Mouse (Mus musculus): ENCODE results near the gene Neu4. TPM values are rescaled to one million over a fixed set of nuclear protein-coding genes. Genes with fewer than 3 reads are reported as not detected.
A peak's percentile ranks its signal among the peaks of the same experiment; 100 is the strongest.
"Not testable (repeated sequence)": the region's sequence is repeated elsewhere in the genome, so short reads cannot be mapped to it uniquely, and the experiment has no call there.

The Neu4 gene
- polyA plus RNA-seq, 1 experiment from 2014 or later, result not detected

- WGBS, result 72% methylated on average over 2 of the region's 2 CpGs
- ATAC-seq, result no peak
- Histone ChIP-seq H3K4me3 (ENCODE audit: low read length) (no peak overlapping the region), H3K27ac (ENCODE audit: low read length) (no peak overlapping the region), H3K9ac (ENCODE audit: low read depth, low read length) (no peak overlapping the region), H3K4me2 (ENCODE audit: low read depth, low read length) (no peak overlapping the region), H3K9me3 (ENCODE audit: control insufficient read depth, low read length) (no peaks in the 10 kb centered on the region), H3K27me3 (replicated peaks; ENCODE audit: control insufficient read depth, insufficient read depth, low read length) (no peaks in the 10 kb centered on the region), H3K36me3 (ENCODE audit: control insufficient read depth, insufficient read depth, low read length) (no peaks in the 10 kb centered on the region), H3K4me1 (ENCODE audit: control insufficient read depth, insufficient read depth, low read length) (no peaks in the 10 kb centered on the region)
Observed at GRCm38 (mm10) chr1:94001023-94001422, 19.2 kb upstream of the Neu4 start.

- 58% methylated on average over 2 of the region's 2 CpGs for WGBS
- not testable (repeated sequence) for H3K27me3 ChIP-seq (replicated peaks; ENCODE audit: control insufficient read depth, insufficient read depth, low read length); H3K4me2 ChIP-seq (ENCODE audit: low read depth, low read length); H3K9ac ChIP-seq (ENCODE audit: low read depth, low read length); H3K4me1 ChIP-seq (ENCODE audit: control insufficient read depth, insufficient read depth, low read length); H3K9me3 ChIP-seq (ENCODE audit: control insufficient read depth, low read length); H3K36me3 ChIP-seq (ENCODE audit: control insufficient read depth, insufficient read depth, low read length); ATAC-seq; H3K4me3 ChIP-seq (ENCODE audit: low read length); H3K27ac ChIP-seq (ENCODE audit: low read length)
Observed at GRCm38 (mm10) chr1:94005954-94006506, 14.2 kb upstream of the Neu4 start.

GRCm38 (mm10) chr1:94008826-94009225 lies 11.4 kb upstream of the Neu4 start:
- not testable (repeated sequence) for ATAC-seq; H3K4me3 ChIP-seq (ENCODE audit: low read length); H3K9ac ChIP-seq (ENCODE audit: low read depth, low read length); H3K4me2 ChIP-seq (ENCODE audit: low read depth, low read length); H3K36me3 ChIP-seq (ENCODE audit: control insufficient read depth, insufficient read depth, low read length); H3K4me1 ChIP-seq (ENCODE audit: control insufficient read depth, insufficient read depth, low read length); H3K9me3 ChIP-seq (ENCODE audit: control insufficient read depth, low read length); H3K27ac ChIP-seq (ENCODE audit: low read length); H3K27me3 ChIP-seq (replicated peaks; ENCODE audit: control insufficient read depth, insufficient read depth, low read length)
- 80% methylated on average over 14 of the region's 19 CpGs for WGBS

- Histone ChIP-seq H3K4me2 (ENCODE audit: low read depth, low read length) (no peak overlapping the region), H3K4me1 (ENCODE audit: control insufficient read depth, insufficient read depth, low read length) (no peaks in the 10 kb centered on the region), H3K4me3 (ENCODE audit: low read length) (no peak overlapping the region), H3K27ac (ENCODE audit: low read length) (no peak overlapping the region), H3K9me3 (ENCODE audit: control insufficient read depth, low read length) (no peaks in the 10 kb centered on the region), H3K9ac (ENCODE audit: low read depth, low read length) (no peak overlapping the region), H3K36me3 (ENCODE audit: control insufficient read depth, insufficient read depth, low read length) (no peaks in the 10 kb centered on the region), H3K27me3 (replicated peaks; ENCODE audit: control insufficient read depth, insufficient read depth, low read length) (no peaks in the 10 kb centered on the region)
- no peak for ATAC-seq
- WGBS, result 63% methylated on average over 3 of the region's 3 CpGs
Observed at GRCm38 (mm10) chr1:94011643-94012042, 8.6 kb upstream of the Neu4 start.

- Histone ChIP-seq H3K36me3 (ENCODE audit: control insufficient read depth, insufficient read depth, low read length) (no peaks in the 10 kb centered on the region), H3K4me2 (ENCODE audit: low read depth, low read length) (no peak overlapping the region), H3K27ac (ENCODE audit: low read length) (no peak overlapping the region), H3K4me1 (ENCODE audit: control insufficient read depth, insufficient read depth, low read length) (no peaks in the 10 kb centered on the region), H3K9ac (ENCODE audit: low read depth, low read length) (no peak overlapping the region), H3K27me3 (replicated peaks; ENCODE audit: control insufficient read depth, insufficient read depth, low read length) (no peaks in the 10 kb centered on the region), H3K9me3 (ENCODE audit: control insufficient read depth, low read length) (no peaks in the 10 kb centered on the region), H3K4me3 (ENCODE audit: low read length) (no peak overlapping the region)
- WGBS, result 68% methylated on average over 12 of the region's 12 CpGs
- ATAC-seq, result no peak
Observed at GRCm38 (mm10) chr1:94027506-94028108, 7.4 kb downstream of the Neu4 start.

- no peaks in the 10 kb centered on the region for H3K4me1 ChIP-seq (ENCODE audit: control insufficient read depth, insufficient read depth, low read length)
- 82% methylated on average over 2 of the region's 2 CpGs for WGBS
- H3K27ac ChIP-seq (ENCODE audit: low read length), result no peak overlapping the region
- H3K36me3 ChIP-seq (ENCODE audit: control insufficient read depth, insufficient read depth, low read length), result no peaks in the 10 kb centered on the region
- no peak overlapping the region for H3K9ac ChIP-seq (ENCODE audit: low read depth, low read length)
- H3K4me3 ChIP-seq (ENCODE audit: low read length), result no peak overlapping the region
- H3K4me2 ChIP-seq (ENCODE audit: low read depth, low read length), result no peak overlapping the region
- ATAC-seq, result no peak
- H3K9me3 ChIP-seq (ENCODE audit: control insufficient read depth, low read length), result no peaks in the 10 kb centered on the region
- no peaks in the 10 kb centered on the region for H3K27me3 ChIP-seq (replicated peaks; ENCODE audit: control insufficient read depth, insufficient read depth, low read length)
Observed at GRCm38 (mm10) chr1:94028741-94029140, 8.5 kb downstream of the Neu4 start.

- no peak for ATAC-seq
- Histone ChIP-seq H3K27ac (ENCODE audit: low read length) (no peak overlapping the region), H3K4me3 (ENCODE audit: low read length) (no peak overlapping the region), H3K4me2 (ENCODE audit: low read depth, low read length) (no peak overlapping the region), H3K9ac (ENCODE audit: low read depth, low read length) (no peak overlapping the region), H3K36me3 (ENCODE audit: control insufficient read depth, insufficient read depth, low read length) (no peaks in the 10 kb centered on the region), H3K4me1 (ENCODE audit: control insufficient read depth, insufficient read depth, low read length) (0 out of 2 replicates have a peak, but pooled peaks cover 4% of the 10 kb centered on the region), H3K27me3 (replicated peaks; ENCODE audit: control insufficient read depth, insufficient read depth, low read length) (no peaks in the 10 kb centered on the region), H3K9me3 (ENCODE audit: control insufficient read depth, low read length) (no peaks in the 10 kb centered on the region)
- WGBS, result 96% methylated on average over 2 of the region's 2 CpGs
Observed at GRCm38 (mm10) chr1:94033075-94033602, 12.9 kb downstream of the Neu4 start.

- Histone ChIP-seq H3K4me2 (ENCODE audit: low read depth, low read length) (peak overlapping the region; percentile 87), H3K9me3 (ENCODE audit: control insufficient read depth, low read length) (no peaks in the 10 kb centered on the region), H3K27me3 (replicated peaks; ENCODE audit: control insufficient read depth, insufficient read depth, low read length) (no peaks in the 10 kb centered on the region), H3K36me3 (ENCODE audit: control insufficient read depth, insufficient read depth, low read length) (no peaks in the 10 kb centered on the region), H3K4me3 (ENCODE audit: low read length) (peak overlapping the region; percentile 46), H3K4me1 (ENCODE audit: control insufficient read depth, insufficient read depth, low read length) (0 out of 2 replicates have a peak, but pooled peaks cover 4% of the 10 kb centered on the region), H3K27ac (ENCODE audit: low read length) (peak overlapping the region; percentile 34), H3K9ac (ENCODE audit: low read depth, low read length) (peak overlapping the region; percentile 57)
- peak; percentile 93 for ATAC-seq
- WGBS, result 2% methylated on average over 25 of the region's 25 CpGs
Observed at GRCm38 (mm10) chr1:94034984-94035743, 14.9 kb downstream of the Neu4 start.

GRCm38 (mm10) chr1:94040391-94040790 lies 20.1 kb downstream of the Neu4 start:
- ATAC-seq, result no peak
- Histone ChIP-seq H3K27me3 (replicated peaks; ENCODE audit: control insufficient read depth, insufficient read depth, low read length) (no peaks in the 10 kb centered on the region), H3K4me1 (ENCODE audit: control insufficient read depth, insufficient read depth, low read length) (0 out of 2 replicates have a peak, but pooled peaks cover 4% of the 10 kb centered on the region), H3K9me3 (ENCODE audit: control insufficient read depth, low read length) (no peaks in the 10 kb centered on the region), H3K4me3 (ENCODE audit: low read length) (no peak overlapping the region), H3K9ac (ENCODE audit: low read depth, low read length) (no peak overlapping the region), H3K4me2 (ENCODE audit: low read depth, low read length) (no peak overlapping the region), H3K27ac (ENCODE audit: low read length) (no peak overlapping the region), H3K36me3 (ENCODE audit: control insufficient read depth, insufficient read depth, low read length) (no peaks in the 10 kb centered on the region)
- 98% methylated on average over 2 of the region's 2 CpGs for WGBS

Measured in intestine, embryonic 16.5 days (tissue).